Mouse (Mus musculus) embryo, embryonic 11 days (tissue): ENCODE results near the gene Mpp3.

Experiments
- DNase-seq: peaks from one replicate; pipeline ENCODE4 v3.0.0-alpha.2; 2015

Gene Mpp3

GRCm38 (mm10) chr11:102037789-102038188 lies 9.5 kb upstream of the Mpp3 start:
- no peak for DNase-seq

DNA sequence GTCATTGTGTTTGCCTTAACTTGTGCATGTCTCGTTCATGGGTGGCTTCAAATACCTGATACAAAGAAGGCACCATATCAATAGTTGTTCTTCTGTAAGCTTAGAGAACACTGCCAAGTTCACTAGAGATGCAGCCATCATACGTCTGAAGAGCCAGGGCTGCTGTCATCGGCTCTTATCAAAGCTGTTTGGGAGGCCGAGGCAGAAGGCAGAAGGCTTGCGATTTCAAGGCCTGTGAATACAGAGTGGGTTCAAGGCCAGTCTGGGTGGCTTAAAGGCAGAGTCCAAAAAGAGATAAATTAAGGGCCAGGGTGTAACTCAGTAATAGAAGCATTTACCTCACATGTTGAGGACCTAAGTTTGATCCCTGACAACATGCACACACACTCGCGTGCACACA lies 8.1 kb upstream of the Mpp3 start:
- no peak for DNase-seq

DNA sequence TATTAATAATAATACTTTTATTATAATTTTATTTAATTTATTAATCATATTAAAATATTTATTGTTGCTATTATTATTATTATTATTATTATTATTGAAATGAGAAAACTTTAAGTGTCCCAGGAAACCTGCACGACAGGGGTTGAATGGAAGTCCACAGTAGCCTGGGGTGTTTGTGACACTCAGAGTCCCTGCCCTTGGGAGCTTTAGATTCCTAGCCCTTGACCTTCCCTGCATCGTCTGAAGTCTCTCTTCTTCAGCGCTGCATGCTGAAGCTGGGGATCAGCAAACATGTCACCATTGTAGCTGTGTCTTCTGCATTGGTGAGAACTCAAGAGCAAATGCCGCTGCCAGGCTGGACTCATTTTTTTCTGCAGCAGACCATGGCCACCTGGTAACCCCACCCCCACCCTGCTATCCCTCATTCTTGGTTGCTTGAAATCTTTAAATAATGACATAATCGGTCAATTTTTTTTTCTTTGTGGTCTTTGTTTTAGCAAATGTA lies 7.2 kb upstream of the Mpp3 start:
- no peak for DNase-seq

DNA sequence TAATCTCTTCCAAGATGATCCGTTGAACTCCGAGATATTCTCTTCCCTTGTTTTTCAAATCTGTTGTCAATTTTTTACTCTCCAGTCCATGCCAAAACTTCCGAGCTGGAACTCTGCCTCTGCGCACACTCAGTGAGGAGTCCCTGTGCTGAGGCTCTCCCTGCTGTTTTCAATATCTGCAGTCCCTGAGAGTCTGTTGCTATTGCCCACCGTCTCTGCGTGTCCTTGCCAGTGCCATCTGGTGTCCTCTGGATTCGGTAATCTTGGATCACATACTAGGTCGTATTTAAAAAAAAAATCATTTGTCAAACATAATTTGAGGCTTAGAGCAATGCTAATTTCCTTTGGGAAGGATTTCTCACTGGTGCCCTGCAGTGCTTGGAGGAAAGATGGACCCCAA lies 6.6 kb upstream of the Mpp3 start:
- DNase-seq: no peak

- no peak for DNase-seq
Measured at GRCm38 (mm10) chr11:102033055-102033591, 4.9 kb upstream of the Mpp3 start.

DNA sequence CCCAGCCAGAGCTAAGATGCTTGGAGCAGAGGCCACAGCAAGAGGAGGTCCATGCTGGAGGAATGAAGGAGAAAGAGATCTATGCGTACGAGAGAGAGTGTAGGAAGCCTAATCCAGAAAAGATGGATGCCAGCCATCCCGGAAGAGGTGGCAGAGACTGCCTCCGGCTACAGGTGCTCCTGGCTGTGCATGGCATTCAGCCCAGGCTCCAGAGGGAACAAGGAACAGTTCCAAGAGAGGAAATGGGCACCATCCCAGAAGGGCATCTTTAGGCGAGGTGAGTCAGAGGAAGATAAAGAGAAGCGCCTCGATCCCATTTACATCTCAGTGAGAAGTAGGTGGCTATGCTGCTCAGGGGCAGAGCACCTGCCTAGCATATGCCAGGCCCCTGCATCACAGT lies 2.9 kb upstream of the Mpp3 start:
- DNase-seq: no peak

GRCm38 (mm10) chr11:102029966-102030365 lies 1.7 kb upstream of the Mpp3 start:
- no peak for DNase-seq

GRCm38 (mm10) chr11:102029304-102029703 lies 1.0 kb upstream of the Mpp3 start:
- DNase-seq: no peak

GRCm38 (mm10) chr11:102027361-102028017 lies 772 bp downstream of the Mpp3 start:
- DNase-seq: peak; percentile 35

GRCm38 (mm10) chr11:102026694-102027360 lies 1.4 kb downstream of the Mpp3 start:
- DNase-seq: peak; percentile 92

- DNase-seq: no peak
Measured at GRCm38 (mm10) chr11:102025991-102026660, 2.1 kb downstream of the Mpp3 start.

- no peak for DNase-seq
Measured at GRCm38 (mm10) chr11:102025354-102025753, 2.9 kb downstream of the Mpp3 start.

DNA sequence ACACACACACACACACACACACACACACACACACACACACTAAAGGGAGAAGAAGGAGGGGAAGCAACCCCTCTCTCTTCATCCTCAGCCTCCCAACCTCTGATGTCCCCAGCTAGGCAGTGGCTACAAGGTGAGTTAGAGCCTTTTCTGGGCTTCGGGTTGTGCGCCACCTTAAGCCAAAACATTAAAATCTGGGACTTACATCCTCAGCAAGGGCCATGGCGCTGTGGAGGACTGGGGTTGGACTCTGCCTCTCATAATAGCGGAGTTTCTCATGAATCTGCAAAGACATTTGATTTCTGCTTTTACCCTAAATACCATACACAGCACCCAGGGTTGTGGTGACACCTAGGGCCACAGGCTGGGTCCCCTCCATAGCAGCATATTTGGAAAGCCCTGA lies 3.4 kb downstream of the Mpp3 start:
- no peak for DNase-seq

DNA sequence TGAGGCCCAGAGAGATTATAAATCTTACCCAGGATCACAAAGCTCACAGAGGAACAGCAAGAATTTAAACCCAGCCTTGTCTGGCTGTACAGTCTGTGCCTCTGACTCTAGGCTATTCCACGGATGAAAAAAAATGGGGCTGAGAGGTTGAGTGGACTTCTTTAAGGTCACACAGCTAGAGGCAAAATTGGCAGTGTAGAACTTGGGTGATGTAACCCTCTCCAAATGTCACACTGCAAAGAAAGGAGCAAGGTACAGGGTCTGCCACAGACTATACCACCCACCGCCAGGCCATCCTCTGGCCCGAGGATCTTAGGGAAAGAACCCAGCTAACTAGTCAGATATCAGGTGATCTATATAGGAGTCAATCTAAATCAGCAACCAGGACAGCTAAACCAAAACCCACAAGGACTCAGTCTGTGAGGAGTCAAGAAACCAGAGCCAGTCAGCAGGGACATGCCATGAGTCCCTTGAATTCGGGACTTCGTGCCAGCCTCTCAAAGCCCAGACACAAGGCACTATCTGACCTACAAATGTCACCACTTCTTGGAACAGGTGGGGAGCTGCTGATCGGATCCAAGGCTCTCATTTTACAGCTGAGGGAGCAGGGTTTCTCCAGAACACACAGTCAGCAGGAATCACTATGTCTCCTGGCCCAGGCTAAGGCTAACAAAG lies 4.0 kb downstream of the Mpp3 start:
- no peak for DNase-seq

- DNase-seq: no peak
Measured at GRCm38 (mm10) chr11:102023406-102023805, 4.9 kb downstream of the Mpp3 start.

DNA sequence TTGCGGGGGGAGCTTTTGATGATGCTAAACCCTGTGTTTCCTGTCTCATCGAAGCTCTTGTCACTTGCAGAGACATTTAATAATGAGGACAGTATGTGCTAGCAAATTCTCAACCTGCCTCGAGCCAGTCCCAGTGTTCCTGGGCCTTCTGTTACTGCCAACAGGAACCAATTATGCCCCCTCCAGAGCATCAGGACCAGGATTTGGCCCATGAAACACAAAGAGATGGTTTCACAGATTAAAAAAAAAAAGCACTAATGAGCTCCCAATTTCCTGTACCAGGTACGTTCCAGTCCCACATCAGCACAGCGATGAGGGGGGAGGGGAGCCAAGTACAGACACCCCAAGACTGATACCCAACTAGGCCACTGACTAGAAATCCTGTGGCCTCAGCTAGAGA lies 7.1 kb downstream of the Mpp3 start:
- no peak for DNase-seq

DNA sequence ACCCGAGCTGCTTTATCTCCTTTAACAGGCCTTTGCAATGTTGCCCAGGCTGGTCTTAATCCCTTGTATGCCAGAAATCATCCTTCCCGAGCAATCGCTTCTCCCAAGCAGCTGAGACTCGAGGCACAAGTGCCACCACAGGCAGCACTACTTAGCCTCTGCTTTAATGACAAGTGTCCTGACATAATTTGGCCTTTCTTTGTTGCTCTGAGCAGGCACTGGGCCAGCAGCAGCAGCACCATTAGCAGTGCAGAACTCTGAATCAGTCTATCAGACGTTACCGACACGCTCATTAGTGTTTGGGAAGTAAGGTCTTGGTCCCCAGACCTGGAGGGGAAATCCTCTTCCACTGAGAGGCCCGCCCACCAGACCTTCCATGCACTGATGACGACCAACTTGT lies 8.5 kb downstream of the Mpp3 start:
- no peak for DNase-seq

- no peak for DNase-seq
Measured at GRCm38 (mm10) chr11:102016136-102016535, 12.1 kb downstream of the Mpp3 start.

DNA sequence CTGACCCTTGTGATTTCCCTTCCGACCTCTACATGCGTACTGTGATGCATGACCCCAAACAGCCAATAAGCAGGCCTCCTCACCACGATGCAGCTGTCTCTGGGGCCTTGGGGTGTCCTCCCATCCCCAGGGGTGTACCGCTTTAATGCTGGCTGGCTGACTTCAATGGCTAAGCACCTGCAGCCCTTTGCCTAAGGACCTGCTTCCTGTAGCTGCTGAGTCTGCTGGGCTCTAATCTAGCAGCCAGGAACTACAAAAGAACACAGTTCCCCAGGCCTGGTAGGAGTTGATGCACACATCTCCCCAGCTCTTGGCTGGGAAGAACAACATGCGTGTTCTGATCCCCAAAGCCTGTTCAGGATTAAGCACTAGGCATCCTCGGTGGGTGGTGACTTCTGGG lies 12.8 kb downstream of the Mpp3 start:
- DNase-seq: no peak

- no peak for DNase-seq
Measured at GRCm38 (mm10) chr11:102013201-102013600, 15.1 kb downstream of the Mpp3 start.

- DNase-seq: no peak
Measured at GRCm38 (mm10) chr11:102011510-102011909, 16.8 kb downstream of the Mpp3 start.

- DNase-seq: peak; percentile 46
Measured at GRCm38 (mm10) chr11:102010140-102010539, 18.1 kb downstream of the Mpp3 start.

GRCm38 (mm10) chr11:102008954-102009637 lies 19.2 kb downstream of the Mpp3 start:
- no peak for DNase-seq
